Mouse (Mus musculus): ENCODE measurements around the gene Sdk2. TPM values are rescaled to one million over a fixed set of nuclear protein-coding genes. Genes with fewer than 3 reads are reported as not detected.

Gene Sdk2
- total and polyA plus RNA-seq, 3 experiments = 1.1 to 3.5 (median 2.9) TPM

- no peak for DNase-seq
Measured at GRCm38 (mm10) chr11:113788183-113788789, 278.6 kb downstream of the Sdk2 start.

GRCm38 (mm10) chr11:113787432-113788182, 279.2 kb downstream of the Sdk2 start:
- no peak for DNase-seq

DNA sequence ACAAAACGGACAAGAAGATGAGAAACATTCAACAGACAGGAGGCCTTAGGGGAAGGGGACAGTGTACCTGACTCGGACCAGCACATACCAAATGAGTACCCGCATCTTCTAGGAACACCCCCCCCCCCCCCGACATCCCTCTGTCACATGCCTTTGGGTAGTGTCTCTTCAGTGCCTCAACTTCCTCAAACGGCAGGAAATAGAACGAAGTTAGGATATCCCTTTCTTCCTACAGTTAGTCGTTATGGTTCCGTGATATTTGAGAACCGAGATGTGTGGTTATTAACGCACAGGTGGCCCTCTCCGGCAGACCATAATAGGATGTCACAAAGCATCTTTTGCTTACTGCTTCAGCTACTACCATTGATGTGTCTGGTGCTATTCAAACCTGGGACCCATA, 279.8 kb downstream of the Sdk2 start:
- DNase-seq = no peak

DNA sequence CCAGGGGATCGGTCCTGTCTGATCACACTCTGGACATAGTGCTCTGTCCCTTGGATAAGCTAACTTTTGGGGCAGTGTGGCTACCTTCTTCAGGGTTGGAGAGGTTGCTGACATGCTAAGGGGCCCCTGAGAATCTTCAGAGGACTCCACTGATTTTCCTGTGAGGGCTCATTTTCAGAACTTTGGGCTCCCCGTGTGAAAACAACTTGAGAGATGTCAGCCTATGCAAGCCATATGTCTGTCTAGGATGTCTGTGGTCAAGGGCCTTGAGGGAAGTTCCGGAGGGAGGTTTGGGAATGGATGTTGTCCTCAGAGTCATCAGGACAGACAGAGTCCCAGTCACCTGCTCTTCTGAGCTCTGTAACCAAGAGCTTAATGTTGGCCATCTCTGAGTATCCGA, 280.5 kb downstream of the Sdk2 start:
- DNase-seq = no peak

GRCm38 (mm10) chr11:113785406-113786171, 281.3 kb downstream of the Sdk2 start:
- peak; percentile 38 for DNase-seq

GRCm38 (mm10) chr11:113784656-113785396, 282.0 kb downstream of the Sdk2 start:
- no peak for DNase-seq

GRCm38 (mm10) chr11:113782496-113782895, 284.4 kb downstream of the Sdk2 start:
- DNase-seq = no peak

GRCm38 (mm10) chr11:113782006-113782405, 284.8 kb downstream of the Sdk2 start:
- no peak for DNase-seq

DNA sequence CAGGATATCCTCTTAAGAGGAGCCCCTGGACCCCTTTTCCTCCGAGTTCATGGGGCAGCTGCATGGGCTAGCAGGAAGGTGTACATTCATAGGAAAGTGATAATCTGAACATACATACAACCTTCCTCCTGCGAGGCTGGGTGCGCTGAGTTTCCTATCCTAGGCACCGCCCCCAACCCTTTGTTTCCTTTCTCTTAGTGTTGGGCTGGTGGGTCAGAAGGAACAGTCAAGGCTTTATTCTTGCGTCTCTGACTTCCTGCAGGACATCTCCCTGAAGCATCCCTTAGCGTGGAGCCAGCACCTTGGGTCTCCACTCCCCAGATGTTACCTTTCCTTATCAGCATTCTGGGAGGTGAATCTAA, 287.2 kb downstream of the Sdk2 start:
- no peak for DNase-seq

DNA sequence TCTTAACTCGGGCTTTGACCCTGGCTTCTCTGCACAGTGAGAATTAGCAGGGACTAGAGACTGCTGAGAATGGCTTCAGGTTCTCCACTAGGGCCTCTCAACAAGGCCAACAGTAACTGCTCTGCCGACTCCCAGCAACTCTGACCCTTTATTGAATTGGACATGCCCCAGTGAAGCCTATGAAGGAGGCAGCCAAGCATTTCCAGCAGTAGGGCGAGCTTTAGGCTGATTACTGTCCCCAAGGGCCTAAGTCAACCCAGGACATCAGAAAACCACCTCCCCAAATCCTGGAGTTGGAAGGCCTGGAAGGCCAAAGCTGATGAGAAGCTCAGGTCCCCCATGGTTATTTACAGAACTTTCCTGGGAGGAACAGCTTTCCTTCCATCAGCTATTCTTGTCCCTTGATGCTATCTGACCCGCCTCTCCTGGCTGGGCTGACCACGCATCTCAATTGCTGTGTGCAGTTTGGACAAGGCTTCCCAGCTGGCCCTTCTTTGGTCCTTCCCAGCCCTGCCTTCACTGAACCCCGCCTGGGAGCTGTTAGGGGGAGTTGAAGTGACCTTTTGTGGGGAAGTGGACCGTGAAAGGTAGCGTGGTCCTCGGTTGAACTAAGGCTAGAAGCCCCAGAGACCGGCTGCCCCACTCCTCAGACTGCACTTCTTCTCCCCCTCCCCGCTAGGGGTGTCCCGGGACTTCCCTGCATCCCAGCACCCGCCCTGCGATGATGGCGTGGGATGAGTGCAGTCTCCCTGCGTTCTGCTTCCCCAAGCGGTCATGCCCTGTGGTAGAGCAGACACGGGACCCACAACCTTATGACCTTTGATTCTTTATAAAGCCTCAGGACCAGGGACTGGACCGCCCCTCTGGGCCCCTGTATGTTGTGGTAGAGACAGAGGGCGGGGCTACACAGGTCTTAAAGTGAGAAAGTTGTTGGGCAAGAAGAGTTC, 287.8 kb downstream of the Sdk2 start:
- peak; percentile 33 for DNase-seq

DNA sequence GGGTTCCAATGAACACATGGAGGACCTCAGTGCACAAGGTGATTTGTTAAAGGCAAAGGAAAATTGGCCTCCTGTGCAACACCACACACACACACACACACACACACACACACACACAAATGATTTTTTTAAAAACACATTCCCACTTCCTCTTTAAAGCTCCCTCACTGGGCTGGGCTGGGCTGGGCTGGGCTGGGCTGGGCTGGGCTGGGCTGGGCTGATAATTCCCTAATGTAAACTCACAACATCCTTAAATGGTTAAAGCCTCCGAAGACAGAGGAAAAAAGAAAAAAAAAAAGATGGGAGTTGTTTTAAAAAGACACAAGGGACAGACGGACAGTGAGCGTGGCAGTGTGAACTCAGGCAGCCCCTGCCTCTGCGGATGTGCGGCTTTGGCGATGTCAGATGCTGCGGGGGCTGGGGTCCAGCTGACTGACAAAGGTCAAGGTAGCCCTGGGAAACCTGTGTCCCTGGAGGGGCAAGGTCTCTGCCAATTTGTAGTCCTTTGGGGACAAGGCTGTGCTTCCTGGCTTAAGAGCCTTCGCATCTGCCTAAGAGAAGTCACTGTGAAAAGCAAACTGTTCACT, 288.9 kb downstream of the Sdk2 start:
- peak; percentile 45 for DNase-seq

GRCm38 (mm10) chr11:113776851-113777511, 289.9 kb downstream of the Sdk2 start:
- peak; percentile 87 for DNase-seq

DNA sequence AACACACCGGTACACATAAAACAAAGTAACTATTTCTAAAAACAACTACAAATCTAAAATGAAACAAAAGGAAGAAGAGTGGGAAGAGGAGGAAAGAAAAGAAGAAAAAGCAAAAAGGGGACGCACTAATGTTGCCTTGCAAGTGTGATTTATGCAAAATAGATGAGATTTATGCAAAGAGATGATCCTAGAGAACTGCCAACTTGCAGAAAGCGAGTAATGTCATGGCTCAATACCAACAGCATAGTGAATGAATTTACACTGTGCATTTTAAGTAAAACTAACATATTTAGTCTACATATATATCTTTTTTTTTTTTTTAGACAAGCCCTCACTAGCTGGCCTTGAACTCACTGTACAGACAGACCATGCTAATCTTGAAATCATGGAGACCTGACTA, 292.1 kb downstream of the Sdk2 start:
- DNase-seq = no peak

- peak; percentile 53 for DNase-seq
Measured at GRCm38 (mm10) chr11:113773191-113773590, 293.7 kb downstream of the Sdk2 start.

- DNase-seq = no peak
Measured at GRCm38 (mm10) chr11:113771187-113771586, 295.7 kb downstream of the Sdk2 start.

- no peak for DNase-seq
Measured at GRCm38 (mm10) chr11:113768356-113768755, 298.5 kb downstream of the Sdk2 start.

DNA sequence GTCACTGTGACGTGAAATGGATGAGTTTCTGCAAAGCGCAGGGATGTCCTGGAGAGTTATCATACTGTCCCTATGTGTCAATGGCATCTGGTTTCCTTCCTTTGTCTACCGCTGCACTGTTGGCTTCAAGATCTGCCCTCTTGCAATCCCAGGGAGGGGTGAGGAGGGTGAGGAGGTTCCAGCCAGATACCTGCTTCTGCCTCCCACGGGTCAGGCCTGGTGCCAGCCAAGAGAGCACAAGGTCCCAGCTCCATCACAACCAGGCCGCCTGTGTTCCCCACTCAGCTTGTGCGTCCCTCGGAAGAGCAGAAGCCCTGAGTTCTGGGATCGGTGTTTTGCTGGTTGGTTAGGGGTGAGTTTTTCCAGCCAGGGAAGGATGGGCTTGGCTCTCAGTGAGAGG, 299.6 kb downstream of the Sdk2 start:
- DNase-seq = no peak

DNA sequence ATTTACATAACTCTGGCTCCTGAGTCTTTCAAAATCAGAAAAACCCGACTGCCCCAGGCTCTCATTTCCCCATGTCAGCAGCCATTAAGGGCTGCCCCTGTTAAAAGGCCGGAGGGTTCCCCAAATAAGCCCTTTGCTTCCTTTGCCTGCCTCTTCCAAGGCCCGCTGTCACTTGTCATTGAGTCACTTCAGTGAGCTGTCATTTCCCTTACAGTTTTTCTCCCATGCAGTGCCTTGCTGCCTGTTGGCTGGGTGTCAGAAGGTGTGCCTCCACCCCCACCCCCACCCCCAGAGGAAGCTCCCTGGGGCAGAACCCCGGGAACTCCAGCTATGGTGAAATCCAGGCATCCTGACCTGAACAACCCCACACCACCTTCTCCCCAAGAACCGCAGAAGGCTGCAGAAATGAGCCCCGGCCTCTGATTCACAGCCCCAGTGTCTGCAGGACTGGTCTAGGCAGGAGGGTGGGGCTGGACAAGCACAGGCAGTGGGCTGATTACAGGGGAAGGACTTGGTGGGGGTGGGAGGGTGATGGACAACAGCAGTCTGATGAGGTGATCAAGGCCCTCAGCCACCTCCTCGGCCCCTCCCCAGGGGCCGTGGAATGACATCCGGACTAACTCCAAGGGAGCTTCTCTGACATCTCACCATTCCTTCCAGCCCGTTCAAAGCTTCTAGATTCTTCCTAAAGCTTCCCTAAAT, 300.4 kb downstream of the Sdk2 start:
- peak; percentile 61 for DNase-seq

- DNase-seq = no peak
Measured at GRCm38 (mm10) chr11:113764132-113764849, 302.6 kb downstream of the Sdk2 start.
